Mouse (Mus musculus): ENCODE data around the gene Sema4d.

Sema4d gene

GRCm38 (mm10) chr13:51777738-51778274 is 15.7 kb downstream of the Sema4d start:
- DNase-seq: peak; percentile 39

- DNase-seq: peak; percentile 80
These were observed 16.4 kb downstream of the Sema4d start for GRCm38 (mm10) chr13:51777048-51777737.

- no peak for DNase-seq
These were observed 17.3 kb downstream of the Sema4d start for GRCm38 (mm10) chr13:51776160-51776737.

GRCm38 (mm10) chr13:51771802-51772206 is 21.7 kb downstream of the Sema4d start:
- DNase-seq: peak; percentile 30

GRCm38 (mm10) chr13:51770647-51771427 is 22.7 kb downstream of the Sema4d start:
- peak; percentile 39 for DNase-seq

- peak; percentile 73 for DNase-seq
These were observed 25.4 kb downstream of the Sema4d start for GRCm38 (mm10) chr13:51767991-51768761.

- DNase-seq: no peak
These were observed 26.0 kb downstream of the Sema4d start for GRCm38 (mm10) chr13:51767513-51767912.

- DNase-seq: no peak
These were observed 26.8 kb downstream of the Sema4d start for GRCm38 (mm10) chr13:51766756-51767155.

GRCm38 (mm10) chr13:51765369-51765768 is 28.2 kb downstream of the Sema4d start:
- DNase-seq: no peak

- no peak for DNase-seq
These were observed 30.4 kb downstream of the Sema4d start for GRCm38 (mm10) chr13:51763019-51763698.

- no peak for DNase-seq
These were observed 32.2 kb downstream of the Sema4d start for GRCm38 (mm10) chr13:51761186-51761813.

- DNase-seq: no peak
These were observed 34.1 kb downstream of the Sema4d start for GRCm38 (mm10) chr13:51759256-51759987.

GRCm38 (mm10) chr13:51758428-51758827 is 35.1 kb downstream of the Sema4d start:
- DNase-seq: no peak

- no peak for DNase-seq
These were observed 36.4 kb downstream of the Sema4d start for GRCm38 (mm10) chr13:51757099-51757498.

GRCm38 (mm10) chr13:51756563-51756962 is 37.0 kb downstream of the Sema4d start:
- DNase-seq: no peak

GRCm38 (mm10) chr13:51756019-51756418 is 37.5 kb downstream of the Sema4d start:
- no peak for DNase-seq

GRCm38 (mm10) chr13:51755584-51755983 is 38.0 kb downstream of the Sema4d start:
- no peak for DNase-seq

GRCm38 (mm10) chr13:51754559-51755126 is 38.9 kb downstream of the Sema4d start:
- DNase-seq: no peak

GRCm38 (mm10) chr13:51753802-51754444 is 39.6 kb downstream of the Sema4d start:
- DNase-seq: peak; percentile 44

GRCm38 (mm10) chr13:51753168-51753465 is 40.4 kb downstream of the Sema4d start:
- DNase-seq: no peak
